Mouse (Mus musculus): ENCODE measurements around the gene Vgf. TPM values are rescaled to one million over a fixed set of nuclear protein-coding genes. Genes with fewer than 3 reads are reported as not detected.
A peak's percentile ranks its signal among the peaks of the same experiment; 100 is the strongest.

Gene Vgf
- polyA plus RNA-seq, 1 experiment from 2014 or later, result 17.0 TPM

DNA sequence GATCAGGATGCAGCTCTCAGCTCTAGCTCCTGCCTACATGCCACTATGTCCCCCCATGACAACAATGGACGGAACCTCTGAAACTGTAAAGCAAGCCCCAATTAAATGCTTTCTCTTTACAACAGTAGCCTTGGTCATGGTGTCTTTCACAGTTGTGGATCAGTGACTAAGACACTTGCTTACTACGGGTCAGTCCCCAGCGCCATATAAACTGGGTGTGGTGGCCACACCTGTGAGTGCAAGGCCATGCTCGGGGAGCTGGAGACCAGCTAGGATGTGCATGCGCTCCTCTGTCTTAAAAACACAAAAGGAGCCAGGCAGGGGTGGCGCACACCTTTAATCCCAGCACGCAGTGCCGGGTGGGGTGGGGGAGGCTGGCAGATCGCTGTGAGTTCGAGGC, 13.3 kb downstream of the Vgf start:
- Histone ChIP-seq H3K4me3 (ENCODE audit: low read length) (no peak overlapping the region), H3K4me1 (ENCODE audit: control insufficient read depth, insufficient read depth, low read depth, low read length) (no peaks in the 10 kb centered on the region), H3K27me3 (replicated peaks; ENCODE audit: control insufficient read depth, insufficient read depth, low read length) (no peaks in the 10 kb centered on the region), H3K9me3 (ENCODE audit: control insufficient read depth, low read length) (no peaks in the 10 kb centered on the region), H3K36me3 (ENCODE audit: control insufficient read depth, insufficient read depth, low read length) (peaks cover 21% of the 10 kb centered on the region), H3K27ac (ENCODE audit: low read depth, low read length) (no peak overlapping the region), H3K9ac (ENCODE audit: low read depth, low read length) (no peak overlapping the region), H3K4me2 (ENCODE audit: low read length) (no peak overlapping the region)
- ATAC-seq, result no peak
- WGBS, result 93% methylated on average over 10 of the region's 10 CpGs

DNA sequence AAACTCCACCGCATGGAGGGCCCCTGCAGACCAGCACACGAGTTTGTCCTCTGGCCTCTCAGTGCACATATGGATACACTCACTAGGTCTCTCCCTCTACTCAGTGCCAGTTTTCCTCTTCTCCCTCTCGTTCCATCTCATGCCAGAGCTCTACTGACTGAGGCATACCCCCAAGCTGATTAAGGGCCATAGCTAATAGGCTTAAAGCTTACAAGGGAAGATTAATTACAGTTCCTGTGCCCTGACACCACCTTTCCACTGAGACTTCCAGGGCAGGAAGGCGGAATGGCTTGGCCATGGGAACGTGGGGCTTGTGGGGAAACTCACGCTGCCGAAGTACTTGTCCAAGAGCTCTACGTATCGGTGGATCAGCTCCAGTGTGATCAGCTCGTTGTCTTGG, 15.2 kb downstream of the Vgf start:
- H3K4me1 ChIP-seq (ENCODE audit: control insufficient read depth, insufficient read depth, low read depth, low read length), result peaks cover 8% of the 10 kb centered on the region
- no peak for ATAC-seq
- no peak overlapping the region for H3K9ac ChIP-seq (ENCODE audit: low read depth, low read length)
- no peaks in the 10 kb centered on the region for H3K9me3 ChIP-seq (ENCODE audit: control insufficient read depth, low read length)
- WGBS, result 83% methylated on average over 10 of the region's 10 CpGs
- H3K4me2 ChIP-seq (ENCODE audit: low read length), result no peak overlapping the region
- H3K27me3 ChIP-seq (replicated peaks; ENCODE audit: control insufficient read depth, insufficient read depth, low read length), result no peaks in the 10 kb centered on the region
- H3K27ac ChIP-seq (ENCODE audit: low read depth, low read length), result no peak overlapping the region
- no peak overlapping the region for H3K4me3 ChIP-seq (ENCODE audit: low read length)
- H3K36me3 ChIP-seq (ENCODE audit: control insufficient read depth, insufficient read depth, low read length), result peaks cover 21% of the 10 kb centered on the region

DNA sequence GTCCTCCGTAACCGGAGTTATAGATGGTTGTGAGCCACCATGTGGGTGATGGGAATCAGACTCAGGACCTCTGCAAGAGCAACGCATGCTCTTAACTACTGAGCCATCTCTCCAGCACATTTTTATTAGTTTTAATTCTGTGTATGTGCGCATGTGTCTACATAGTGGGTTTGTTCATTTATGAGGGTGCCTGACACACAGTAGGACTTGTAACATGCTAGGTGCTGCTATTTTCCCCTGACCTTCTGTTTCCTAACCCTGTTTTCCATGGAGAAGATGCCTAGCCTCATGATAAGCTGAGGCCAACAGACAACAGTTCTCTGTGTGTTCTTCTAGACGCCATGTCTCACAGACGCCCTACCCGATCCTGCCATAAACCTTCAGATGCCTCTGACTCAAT, 17.8 kb downstream of the Vgf start:
- no peak overlapping the region for H3K27ac ChIP-seq (ENCODE audit: low read depth, low read length)
- no peak overlapping the region for H3K4me3 ChIP-seq (ENCODE audit: low read length)
- H3K9ac ChIP-seq (ENCODE audit: low read depth, low read length), result no peak overlapping the region
- H3K9me3 ChIP-seq (ENCODE audit: control insufficient read depth, low read length), result no peaks in the 10 kb centered on the region
- H3K4me2 ChIP-seq (ENCODE audit: low read length), result no peak overlapping the region
- ATAC-seq, result no peak
- H3K4me1 ChIP-seq (ENCODE audit: control insufficient read depth, insufficient read depth, low read depth, low read length), result peaks cover 10% of the 10 kb centered on the region
- 97% methylated on average over 7 of the region's 7 CpGs for WGBS
- no peaks in the 10 kb centered on the region for H3K27me3 ChIP-seq (replicated peaks; ENCODE audit: control insufficient read depth, insufficient read depth, low read length)
- H3K36me3 ChIP-seq (ENCODE audit: control insufficient read depth, insufficient read depth, low read length), result peaks cover 9% of the 10 kb centered on the region

GRCm38 (mm10) chr5:137045402-137046323, 19.5 kb downstream of the Vgf start, which contains the start of gene Ap1s1:
TSS of gene Ap1s1 (minus strand) at chr5:137046135.
- H3K4me2 ChIP-seq (ENCODE audit: low read length), result peak within 1 kb of the TSS; percentile 92
- H3K27ac ChIP-seq (ENCODE audit: low read depth, low read length), result peak within 1 kb of the TSS; percentile 75
- 0% methylated on average over 46 of the region's 48 CpGs for WGBS
- H3K27me3 ChIP-seq (replicated peaks; ENCODE audit: control insufficient read depth, insufficient read depth, low read length), result no peaks in the 10 kb centered on the region
- no peaks in the 10 kb centered on the region for H3K9me3 ChIP-seq (ENCODE audit: control insufficient read depth, low read length)
- H3K4me3 ChIP-seq (ENCODE audit: low read length), result peak within 1 kb of the TSS; percentile 83
- H3K36me3 ChIP-seq (ENCODE audit: control insufficient read depth, insufficient read depth, low read length), result peaks cover 8% of the 10 kb centered on the region
- peak within 1 kb of the TSS; percentile 94 for H3K9ac ChIP-seq (ENCODE audit: low read depth, low read length)
- peak; percentile 94 for ATAC-seq
- peaks cover 10% of the 10 kb centered on the region for H3K4me1 ChIP-seq (ENCODE audit: control insufficient read depth, insufficient read depth, low read depth, low read length)

DNA sequence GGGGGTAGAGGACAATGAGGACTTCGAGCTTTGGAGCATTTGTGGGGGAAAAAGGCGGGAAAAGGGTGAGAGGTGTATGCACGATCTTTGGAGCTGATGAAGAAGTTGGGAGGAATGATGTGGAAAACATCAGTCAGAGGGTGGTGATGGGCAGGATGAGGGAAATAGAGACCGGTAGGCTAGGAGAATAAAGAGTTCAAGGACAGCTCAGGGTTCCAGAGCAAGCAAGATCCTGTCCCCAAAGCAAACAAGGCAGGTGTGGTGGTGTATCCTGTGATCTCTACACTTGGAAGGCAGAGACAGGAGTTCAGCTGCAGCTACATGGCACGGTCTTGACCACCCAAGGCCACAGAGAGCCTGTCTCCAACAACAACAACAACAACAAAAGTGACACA, 20.1 kb downstream of the Vgf start:
- no peak; the same call in 1 of the 2 replicates for ATAC-seq
- Histone ChIP-seq H3K4me2 (ENCODE audit: low read length) (peak overlapping the region; percentile 92), H3K27me3 (replicated peaks; ENCODE audit: control insufficient read depth, insufficient read depth, low read length) (no peaks in the 10 kb centered on the region), H3K4me3 (ENCODE audit: low read length) (peak overlapping the region; percentile 83), H3K36me3 (ENCODE audit: control insufficient read depth, insufficient read depth, low read length) (peaks cover 8% of the 10 kb centered on the region), H3K9ac (ENCODE audit: low read depth, low read length) (no peak overlapping the region; the same call in 1 of the 2 replicates), H3K27ac (ENCODE audit: low read depth, low read length) (peak overlapping the region; percentile 74), H3K4me1 (ENCODE audit: control insufficient read depth, insufficient read depth, low read depth, low read length) (peaks cover 10% of the 10 kb centered on the region), H3K9me3 (ENCODE audit: control insufficient read depth, low read length) (no peaks in the 10 kb centered on the region)
- 12% methylated on average over 5 of the region's 5 CpGs for WGBS

DNA sequence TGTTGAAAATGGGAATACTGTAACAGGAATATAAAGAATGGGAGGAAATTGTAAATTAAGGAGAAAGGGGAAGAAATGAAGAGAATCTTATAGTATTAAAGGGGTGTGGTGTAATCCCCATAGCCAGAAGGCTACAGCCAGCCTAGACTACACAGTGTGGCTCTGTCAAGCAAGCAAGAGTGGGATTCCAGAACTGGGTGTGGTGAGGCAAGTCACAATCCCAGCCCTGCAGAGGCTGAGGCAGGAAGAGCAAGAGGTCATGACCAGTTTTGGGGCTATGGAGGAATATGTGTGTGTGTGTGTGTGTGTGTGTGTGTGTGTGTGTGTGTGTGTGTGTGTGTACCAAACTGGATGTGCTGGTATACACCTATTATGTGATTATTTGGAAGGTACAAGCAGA, 20.8 kb downstream of the Vgf start:
- H3K9ac ChIP-seq (ENCODE audit: low read depth, low read length), result no peak overlapping the region
- no peak overlapping the region; the same call in 1 of the 2 replicates for H3K27ac ChIP-seq (ENCODE audit: low read depth, low read length)
- no peaks in the 10 kb centered on the region for H3K9me3 ChIP-seq (ENCODE audit: control insufficient read depth, low read length)
- H3K4me3 ChIP-seq (ENCODE audit: low read length), result no peak overlapping the region
- H3K4me1 ChIP-seq (ENCODE audit: control insufficient read depth, insufficient read depth, low read depth, low read length), result peaks cover 10% of the 10 kb centered on the region
- no peak overlapping the region for H3K4me2 ChIP-seq (ENCODE audit: low read length)
- H3K36me3 ChIP-seq (ENCODE audit: control insufficient read depth, insufficient read depth, low read length), result 0 out of 2 replicates have a peak, but pooled peaks cover 4% of the 10 kb centered on the region
- H3K27me3 ChIP-seq (replicated peaks; ENCODE audit: control insufficient read depth, insufficient read depth, low read length), result no peaks in the 10 kb centered on the region
- no peak for ATAC-seq

- H3K27me3 ChIP-seq (replicated peaks; ENCODE audit: control insufficient read depth, insufficient read depth, low read length), result no peaks in the 10 kb centered on the region
- H3K9me3 ChIP-seq (ENCODE audit: control insufficient read depth, low read length), result no peaks in the 10 kb centered on the region
- no peak overlapping the region for H3K27ac ChIP-seq (ENCODE audit: low read depth, low read length)
- 48% methylated on average over 6 of the region's 6 CpGs for WGBS
- no peaks in the 10 kb centered on the region for H3K36me3 ChIP-seq (ENCODE audit: control insufficient read depth, insufficient read depth, low read length)
- H3K4me2 ChIP-seq (ENCODE audit: low read length), result no peak overlapping the region
- H3K9ac ChIP-seq (ENCODE audit: low read depth, low read length), result no peak overlapping the region
- no peak for ATAC-seq
- no peak overlapping the region for H3K4me3 ChIP-seq (ENCODE audit: low read length)
- H3K4me1 ChIP-seq (ENCODE audit: control insufficient read depth, insufficient read depth, low read depth, low read length), result peaks cover 4% of the 10 kb centered on the region
Measured at GRCm38 (mm10) chr5:137051125-137051524, 24.9 kb downstream of the Vgf start.

- Histone ChIP-seq H3K36me3 (ENCODE audit: control insufficient read depth, insufficient read depth, low read length) (no peaks in the 10 kb centered on the region), H3K27ac (ENCODE audit: low read depth, low read length) (no peak overlapping the region), H3K9ac (ENCODE audit: low read depth, low read length) (no peak overlapping the region), H3K4me1 (ENCODE audit: control insufficient read depth, insufficient read depth, low read depth, low read length) (no peaks in the 10 kb centered on the region), H3K4me2 (ENCODE audit: low read length) (no peak overlapping the region), H3K27me3 (replicated peaks; ENCODE audit: control insufficient read depth, insufficient read depth, low read length) (no peaks in the 10 kb centered on the region), H3K9me3 (ENCODE audit: control insufficient read depth, low read length) (no peaks in the 10 kb centered on the region), H3K4me3 (ENCODE audit: low read length) (no peak overlapping the region)
- ATAC-seq, result no peak
- 86% methylated on average over 5 of the region's 5 CpGs for WGBS
Measured at GRCm38 (mm10) chr5:137051914-137052505, 25.8 kb downstream of the Vgf start.

DNA sequence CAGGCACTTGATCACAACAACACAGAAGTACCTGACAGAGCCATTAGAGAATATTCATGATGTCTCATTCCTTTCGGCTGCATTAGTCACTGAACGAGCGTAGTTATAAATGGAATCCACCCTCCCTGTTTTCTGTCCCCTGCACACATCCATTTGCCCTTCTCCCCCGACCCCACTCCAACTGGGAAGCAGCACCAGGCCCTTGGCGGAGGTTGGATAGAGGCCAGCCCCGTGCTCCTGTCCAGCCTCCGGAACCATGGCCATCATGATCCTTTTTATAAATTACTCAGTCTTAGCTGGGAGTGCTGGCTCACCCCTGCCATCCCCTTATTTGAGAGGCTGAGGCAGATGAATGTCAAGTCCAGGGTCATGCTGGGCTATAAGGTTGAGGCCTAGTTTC, 28.1 kb downstream of the Vgf start:
- ATAC-seq, result no peak
- Histone ChIP-seq H3K9me3 (ENCODE audit: control insufficient read depth, low read length) (no peaks in the 10 kb centered on the region), H3K9ac (ENCODE audit: low read depth, low read length) (no peak overlapping the region), H3K4me2 (ENCODE audit: low read length) (no peak overlapping the region), H3K27ac (ENCODE audit: low read depth, low read length) (no peak overlapping the region), H3K36me3 (ENCODE audit: control insufficient read depth, insufficient read depth, low read length) (no peaks in the 10 kb centered on the region), H3K27me3 (replicated peaks; ENCODE audit: control insufficient read depth, insufficient read depth, low read length) (no peaks in the 10 kb centered on the region), H3K4me3 (ENCODE audit: low read length) (no peak overlapping the region), H3K4me1 (ENCODE audit: control insufficient read depth, insufficient read depth, low read depth, low read length) (no peaks in the 10 kb centered on the region)
- WGBS, result 89% methylated on average over 7 of the region's 7 CpGs
